Mouse (Mus musculus) olfactory bulb, adult 2 months (tissue): ENCODE measurements around the gene Aldh6a1. TPM values are rescaled to one million over a fixed set of nuclear protein-coding genes. Genes with fewer than 3 reads are reported as not detected.
A peak's percentile ranks its signal among the peaks of the same experiment; 100 is the strongest.

Experiments
- H3K27ac ChIP-seq: fragments of 200-500 bp; 2 replicates; pipeline ENCODE4 v1.5.1; 2012; ENCODE audit warnings: low read depth, low read length; ENCODE audit not compliant: insufficient read depth
- H3K4me1 ChIP-seq: fragments of 200-500 bp; 2 replicates; pipeline ENCODE4 v1.6.1; 2012; ENCODE audit warnings: low read length; ENCODE audit not compliant: control insufficient read depth, insufficient read depth
- H3K4me3 ChIP-seq: fragments of 200-500 bp; 2 replicates; pipeline ENCODE4 v1.5.1; 2012; ENCODE audit warnings: mild to moderate bottlenecking, low read depth, low read length, moderate library complexity; ENCODE audit not compliant: insufficient read depth
- CTCF ChIP-seq: fragments of 200-500 bp; IDR thresholded peaks from 2 replicates; pipeline ENCODE4 v1.5.1; 2012; ENCODE audit warnings: low read depth, mild to moderate bottlenecking, low read length, moderate library complexity; ENCODE audit not compliant: insufficient read depth
- POLR2A ChIP-seq: fragments of 200-500 bp; IDR thresholded peaks from 2 replicates; pipeline ENCODE4 v1.6.1; 2012; ENCODE audit warnings: mild to moderate bottlenecking, low read depth, low read length, moderate library complexity; ENCODE audit not compliant: insufficient read depth
- WGBS: fragments of 180-500 bp; shearing (Covaris S2); methylation state at CpG from one replicate; pipeline ENCODE4 v1.1.7; 2018; 5-methylcytosine and 5-hydroxymethylcytosine counted together
- polyA plus RNA-seq: library from polyadenylated mRNA; stranded (reverse); fragments of >200 nt; gene quantifications from 2 replicates; pipeline ENCODE4 v1.2.4, GENCODE M21; 2012; ENCODE audit warnings: low replicate concordance; ENCODE audit not compliant: missing spikeins, insufficient read depth, insufficient read length

The Aldh6a1 gene
- polyA plus RNA-seq, 1 experiment, result not detected

- no peak overlapping the region for H3K4me3 ChIP-seq
- H3K27ac ChIP-seq, result no peak overlapping the region
- H3K4me1 ChIP-seq, result no peaks in the 10 kb centered on the region
- TF ChIP-seq CTCF, result no peak
- TF ChIP-seq POLR2A, result no peak
- WGBS, result 60% methylated on average over 3 of the region's 3 CpGs
These were observed 26.8 kb downstream of the Aldh6a1 start for GRCm38 (mm10) chr12:84423990-84424389.

- Histone ChIP-seq H3K4me3 (peak overlapping the region; percentile 62), H3K4me1 (peaks cover 8% of the 10 kb centered on the region), H3K27ac (no peak overlapping the region; the same call in 1 of the 2 replicates)
- TF ChIP-seq CTCF, result no peak
- no peak for TF ChIP-seq POLR2A
- 40% methylated on average over 18 of the region's 18 CpGs for WGBS
These were observed 33.2 kb downstream of the Aldh6a1 start for GRCm38 (mm10) chr12:84417605-84417922.

GRCm38 (mm10) chr12:84416834-84417604 is 33.8 kb downstream of the Aldh6a1 start, which contains the start of gene Rnf113a2:
Gene Rnf113a2 (plus strand): TSS chr12:84417196.
- peaks cover 8% of the 10 kb centered on the region for H3K4me1 ChIP-seq
- no peak within 1 kb of the TSS; the same call in 1 of the 2 replicates for H3K27ac ChIP-seq
- 3% methylated on average over 50 of the region's 50 CpGs for WGBS
- TF ChIP-seq POLR2A (peak; percentile 68; the same call in 1 of the 2 replicates), CTCF (no peak)
- H3K4me3 ChIP-seq, result peak within 1 kb of the TSS; percentile 62

- no peaks in the 10 kb centered on the region for H3K4me1 ChIP-seq
- peak within 1 kb of the TSS; percentile 76 for H3K27ac ChIP-seq
- H3K4me3 ChIP-seq, result peak within 1 kb of the TSS; percentile 92
- TF ChIP-seq CTCF, result no peak
- peak; percentile 94 for TF ChIP-seq POLR2A
- under 1% methylated on average over 63 of the region's 63 CpGs for WGBS
These were observed 41.8 kb downstream of the Aldh6a1 start, which contains the start of the genes Entpd5 and Bbof1 for GRCm38 (mm10) chr12:84408819-84409507. Gene Entpd5 (minus strand): TSS chr12:84409029. Gene Bbof1 (plus strand): TSS chr12:84409071.

- WGBS, result 1% methylated on average over 52 of the region's 52 CpGs
- Histone ChIP-seq H3K4me1 (no peaks in the 10 kb centered on the region), H3K4me3 (peak overlapping the region; percentile 92), H3K27ac (peak overlapping the region; percentile 76)
- TF ChIP-seq CTCF (no peak), POLR2A (no peak)
These were observed 42.7 kb downstream of the Aldh6a1 start for GRCm38 (mm10) chr12:84407874-84408818.

GRCm38 (mm10) chr12:84407259-84407658 is 43.5 kb downstream of the Aldh6a1 start:
- no peak overlapping the region for H3K27ac ChIP-seq
- WGBS, result 68% methylated on average over 4 of the region's 4 CpGs
- TF ChIP-seq CTCF (no peak), POLR2A (no peak)
- no peak overlapping the region for H3K4me3 ChIP-seq
- no peaks in the 10 kb centered on the region for H3K4me1 ChIP-seq

- no peak overlapping the region for H3K4me3 ChIP-seq
- no peak overlapping the region for H3K27ac ChIP-seq
- WGBS, result 39% methylated on average over 6 of the region's 6 CpGs
- no peaks in the 10 kb centered on the region for H3K4me1 ChIP-seq
- no peak for TF ChIP-seq POLR2A
These were observed 46.3 kb downstream of the Aldh6a1 start for GRCm38 (mm10) chr12:84404541-84404940.

- TF ChIP-seq POLR2A (no peak), CTCF (no peak)
- H3K4me1 ChIP-seq, result no peaks in the 10 kb centered on the region
- 89% methylated on average over 9 of the region's 9 CpGs for WGBS
These were observed 47.9 kb downstream of the Aldh6a1 start for GRCm38 (mm10) chr12:84402923-84403322.

More at GRCm38 (mm10) chr12:84402923-84403322, 47.9 kb downstream of the Aldh6a1 start:
- Histone ChIP-seq H3K27ac (no peak overlapping the region), H3K4me3 (no peak overlapping the region)
